Mouse (Mus musculus) lung, embryonic 14.5 days (tissue): ENCODE results near the gene Nxf1. TPM values are rescaled to one million over a fixed set of nuclear protein-coding genes. Genes with fewer than 3 reads are reported as not detected.
A peak's percentile ranks its signal among the peaks of the same experiment; 100 is the strongest.

Experiments used
- ATAC-seq: fragments of 200-750 bp; cut with Nextera tagmentation; 2 replicates; pipeline ENCODE4 v1.8.0; 2017; ENCODE audit warnings: mild to moderate bottlenecking, moderate TSS enrichment, moderate library complexity; ENCODE audit not compliant: insufficient read depth
- DNase-seq: peaks from one replicate; pipeline ENCODE4 v3.0.0-alpha.2; 2015
- H3K27ac ChIP-seq: fragments of 300-500 bp; sonication (generic); 2 replicates; pipeline ENCODE4 v1.5.1; 2014; ENCODE audit warnings: low read depth, mild to moderate bottlenecking, moderate library complexity
- H3K27me3 ChIP-seq: fragments of 300-500 bp; sonication (generic); 2 replicates; pipeline ENCODE4 v1.6.1; 2014; ENCODE audit warnings: low read length, control low read depth; ENCODE audit not compliant: insufficient read depth
- H3K36me3 ChIP-seq: fragments of 300-500 bp; sonication (generic); 2 replicates; pipeline ENCODE4 v1.6.1; 2014; ENCODE audit warnings: control low read depth; ENCODE audit not compliant: insufficient read depth
- H3K4me1 ChIP-seq: fragments of 300-500 bp; sonication (generic); 2 replicates; pipeline ENCODE4 v1.6.1; 2014; ENCODE audit warnings: antibody characterized with exemption, control low read depth; ENCODE audit not compliant: insufficient read depth
- H3K4me2 ChIP-seq: fragments of 300-500 bp; sonication (generic); 2 replicates; pipeline ENCODE4 v1.6.1; 2014; ENCODE audit warnings: mild to moderate bottlenecking
- H3K4me3 ChIP-seq: fragments of 300-500 bp; sonication (generic); 2 replicates; pipeline ENCODE4 v1.5.1; 2014; ENCODE audit warnings: low read depth, low read length
- H3K9ac ChIP-seq: fragments of 300-500 bp; sonication (generic); 2 replicates; pipeline ENCODE4 v1.6.1; 2014
- H3K9me3 ChIP-seq: fragments of 300-500 bp; sonication (generic); 2 replicates; pipeline ENCODE4 v1.6.1; 2016; ENCODE audit warnings: low read depth, low read length, control low read depth
- CTCF ChIP-seq: IDR thresholded peaks from 2 replicates; pipeline ENCODE4 v1.5.1; 2016; ENCODE audit warnings: antibody characterized with exemption, low read depth
- WGBS: fragments of 180-500 bp; shearing (Covaris S2); extraction: QIAGEN DNeasy Blood & Tissue Kit; methylation state at CpG from one replicate; pipeline ENCODE4 v1.1.7; 2014; 5-methylcytosine and 5-hydroxymethylcytosine counted together
- polyA plus RNA-seq: library from polyadenylated mRNA; unstranded; fragments of >200 nt; fragmentation: Nextera tagmentation; extraction: Ambion mirVana; gene quantifications from 2 replicates; pipeline ENCODE4 v1.2.1, GENCODE M21; 2014

Nxf1 gene
- polyA plus RNA-seq, 1 experiment from 2014 or later: 195 TPM

GRCm38 (mm10) chr19:8713306-8713996 is 43.4 kb upstream of the Nxf1 start:
- ATAC-seq (peak; percentile 91), DNase-seq (peak; percentile 94)
- H3K4me3 ChIP-seq: peak overlapping the region; percentile 90
- peak overlapping the region; percentile 82 for H3K4me2 ChIP-seq
- H3K9ac ChIP-seq: peak overlapping the region; percentile 94
- WGBS: under 1% methylated on average over 51 of the region's 51 CpGs
- no peaks in the 10 kb centered on the region for H3K9me3 ChIP-seq
- H3K27me3 ChIP-seq: no peaks in the 10 kb centered on the region
- peak overlapping the region; percentile 95 for H3K27ac ChIP-seq
- H3K36me3 ChIP-seq: peaks cover 43% of the 10 kb centered on the region
- peaks cover 11% of the 10 kb centered on the region for H3K4me1 ChIP-seq
- TF ChIP-seq CTCF: peak; percentile 81

- H3K4me1 ChIP-seq: peaks cover 11% of the 10 kb centered on the region
- peak overlapping the region; percentile 90 for H3K4me3 ChIP-seq
- 6% methylated on average over 13 of the region's 13 CpGs for WGBS
- peaks cover 37% of the 10 kb centered on the region for H3K36me3 ChIP-seq
- H3K9me3 ChIP-seq: no peaks in the 10 kb centered on the region
- peak overlapping the region; percentile 94 for H3K9ac ChIP-seq
- peak overlapping the region; percentile 95 for H3K27ac ChIP-seq
- peak overlapping the region; percentile 82 for H3K4me2 ChIP-seq
- DNase-seq (no peak), ATAC-seq (peak; percentile 36)
- TF ChIP-seq CTCF: no peak
- no peaks in the 10 kb centered on the region for H3K27me3 ChIP-seq
Observed at GRCm38 (mm10) chr19:8713997-8714652, 42.7 kb upstream of the Nxf1 start.

GRCm38 (mm10) chr19:8714653-8715481 is 42.0 kb upstream of the Nxf1 start:
- peak overlapping the region; percentile 11 for H3K4me2 ChIP-seq
- TF ChIP-seq CTCF: peak; percentile 19; the same call in 1 of the 2 replicates
- 0 out of 2 replicates have a peak overlapping the region, but pooled peaks have one; percentile 21 for H3K27ac ChIP-seq
- ATAC-seq (no peak), DNase-seq (no peak)
- no peaks in the 10 kb centered on the region for H3K27me3 ChIP-seq
- H3K9me3 ChIP-seq: no peaks in the 10 kb centered on the region
- H3K36me3 ChIP-seq: peaks cover 29% of the 10 kb centered on the region
- H3K4me1 ChIP-seq: peaks cover 11% of the 10 kb centered on the region
- no peak overlapping the region for H3K4me3 ChIP-seq
- H3K9ac ChIP-seq: no peak overlapping the region
- WGBS: 70% methylated on average over 10 of the region's 10 CpGs

GRCm38 (mm10) chr19:8715868-8716766 is 40.8 kb upstream of the Nxf1 start:
- no peak overlapping the region for H3K4me3 ChIP-seq
- H3K27me3 ChIP-seq: no peaks in the 10 kb centered on the region
- peaks cover 17% of the 10 kb centered on the region for H3K36me3 ChIP-seq
- 0 out of 2 replicates have a peak overlapping the region, but pooled peaks have one; percentile 18 for H3K27ac ChIP-seq
- DNase-seq (no peak), ATAC-seq (no peak)
- H3K4me1 ChIP-seq: peaks cover 11% of the 10 kb centered on the region
- no peak for TF ChIP-seq CTCF
- H3K9ac ChIP-seq: no peak overlapping the region
- WGBS: 68% methylated on average over 10 of the region's 10 CpGs
- H3K4me2 ChIP-seq: no peak overlapping the region
- H3K9me3 ChIP-seq: no peaks in the 10 kb centered on the region

GRCm38 (mm10) chr19:8716767-8717475 is 40.0 kb upstream of the Nxf1 start:
- Histone ChIP-seq H3K9ac (no peak overlapping the region), H3K4me2 (no peak overlapping the region), H3K36me3 (0 out of 2 replicates have a peak, but pooled peaks cover 9% of the 10 kb centered on the region), H3K4me3 (no peak overlapping the region), H3K4me1 (peaks cover 6% of the 10 kb centered on the region), H3K27ac (no peak overlapping the region), H3K9me3 (no peaks in the 10 kb centered on the region), H3K27me3 (no peaks in the 10 kb centered on the region)
- DNase-seq (no peak), ATAC-seq (no peak)
- 77% methylated on average over 8 of the region's 10 CpGs for WGBS
- no peak for TF ChIP-seq CTCF

GRCm38 (mm10) chr19:8718357-8718756 is 38.5 kb upstream of the Nxf1 start:
- Histone ChIP-seq H3K9ac (no peak overlapping the region), H3K9me3 (no peaks in the 10 kb centered on the region), H3K36me3 (no peaks in the 10 kb centered on the region), H3K27me3 (no peaks in the 10 kb centered on the region), H3K4me1 (peaks cover 5% of the 10 kb centered on the region; the same call in 1 of the 2 replicates), H3K27ac (no peak overlapping the region), H3K4me3 (no peak overlapping the region), H3K4me2 (no peak overlapping the region)
- TF ChIP-seq CTCF: peak; percentile 76
- peak; percentile 80 for DNase-seq
- no peak for ATAC-seq
- WGBS: 61% methylated on average over 3 of the region's 3 CpGs
